Mouse (Mus musculus) ES-E14 (cell line): Measurements from ENCODE around the gene Sel1l3.

Experiments used
- CHD2 ChIP-seq: IDR thresholded peaks from 2 replicates; pipeline ENCODE4 v1.6.1; 2014; ENCODE audit warnings: mild to moderate bottlenecking, low read depth, low read length, inconsistent platforms
- HCFC1 ChIP-seq: IDR thresholded peaks from 2 replicates; pipeline ENCODE4 v1.6.1; 2012; ENCODE audit warnings: low read length, inconsistent platforms, borderline replicate concordance; ENCODE audit not compliant: insufficient read depth
- MAFK ChIP-seq: IDR thresholded peaks from 2 replicates; pipeline ENCODE4 v1.6.1; 2014; ENCODE audit warnings: mild to moderate bottlenecking, low read depth, low read length, inconsistent platforms; ENCODE audit not compliant: insufficient read depth
- ZNF384 ChIP-seq: IDR thresholded peaks from 2 replicates; pipeline ENCODE4 v1.6.1; 2012; ENCODE audit warnings: low read depth, low read length, inconsistent platforms

GRCm38 (mm10) chr5:53200825-53201224 lies 12.9 kb downstream of the Sel1l3 start:
- TF ChIP-seq ZNF384 (no peak), HCFC1 (no peak), MAFK (no peak), CHD2 (no peak)
